Mouse (Mus musculus): ENCODE results near the gene Olfr1371. TPM values are rescaled to one million over a fixed set of nuclear protein-coding genes. Genes with fewer than 3 reads are reported as not detected.

Gene Olfr1371
- total and polyA plus RNA-seq, 3 experiments, result not detected

DNA sequence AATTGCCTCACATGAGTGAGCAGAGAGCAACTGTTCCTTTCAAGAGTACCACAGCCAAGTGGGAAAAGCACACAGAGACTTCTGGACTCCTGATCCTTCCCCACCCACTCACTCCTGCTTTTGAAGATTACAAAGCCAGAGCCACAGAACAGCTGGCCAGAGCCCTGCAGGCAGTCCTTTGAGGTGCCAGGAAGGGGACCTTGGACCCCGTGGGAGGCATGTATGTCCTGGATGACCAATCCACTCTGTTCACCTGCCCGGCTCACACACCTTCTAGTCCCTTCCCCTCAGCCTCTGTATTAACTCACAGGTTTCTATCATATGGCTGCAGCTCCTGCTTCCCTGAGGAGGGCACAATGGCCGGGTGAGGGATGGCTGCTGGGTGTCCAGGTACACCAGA lies 43.6 kb upstream of the Olfr1371 start:
- TF ChIP-seq TAL1 (IDR thresholded peaks at IDR 0.05; ENCODE audit: low read length) (no peak), ETS1 (IDR thresholded peaks at IDR 0.05; ENCODE audit: low read depth, low read length) (no peak), SIN3A (IDR thresholded peaks at IDR 0.05; ENCODE audit: low read length) (no peak), NELFE (IDR thresholded peaks at IDR 0.05; ENCODE audit: low read depth, low read length) (no peak), USF2 (IDR thresholded peaks at IDR 0.05; ENCODE audit: borderline replicate concordance in 1 of 2, insufficient read depth in 1 of 2, low read depth in 1 of 2, low read length in 2 of 2) (no peak), POLR2AphosphoS5 (IDR thresholded peaks at IDR 0.05; ENCODE audit: borderline replicate concordance, low read depth, low read length) (no peak), POLR2A (IDR thresholded peaks at IDR 0.05; ENCODE audit: control insufficient read depth in 1 of 2, insufficient read depth in 1 of 2, low read depth in 1 of 2, low read length in 2 of 2, poor library complexity in 1 of 2) (no peak), ZKSCAN1 (IDR thresholded peaks at IDR 0.05; ENCODE audit: low read depth, low read length) (no peak), ZC3H11A (IDR thresholded peaks at IDR 0.05; ENCODE audit: low read depth, low read length) (no peak), EP300 (IDR thresholded peaks at IDR 0.05; ENCODE audit: low read depth in 1 of 2, low read length in 2 of 2) (no peak), HCFC1 (IDR thresholded peaks at IDR 0.05; ENCODE audit: low read depth, low read length) (no peak), JUND (IDR thresholded peaks at IDR 0.05; ENCODE audit: low read depth, low read length) (no peak), MXI1 (IDR thresholded peaks at IDR 0.05; ENCODE audit: low read depth, low read length) (no peak), NRF1 (IDR thresholded peaks at IDR 0.05; ENCODE audit: insufficient read depth, low read depth, low read length, poor library complexity, severe bottlenecking) (no peak), CHD2 (IDR thresholded peaks at IDR 0.05; ENCODE audit: low read length) (no peak)
- H3K9ac ChIP-seq (ENCODE audit: control insufficient read depth, low read depth, low read length, poor library complexity, severe bottlenecking), result no peak overlapping the region
- no peak for DNase-seq (ENCODE audit: low read depth, low spot score)
- no peaks in the 10 kb centered on the region for H3K9me3 ChIP-seq (replicated peaks; ENCODE audit: insufficient read depth, low read length)
- H3K27ac ChIP-seq (ENCODE audit: control insufficient read depth, low read depth, low read length), result no peak overlapping the region
- no peak overlapping the region for H3K4me3 ChIP-seq (ENCODE audit: control insufficient read depth in 1 of 2, insufficient read depth in 1 of 2, low read depth in 2 of 2, low read length in 2 of 2)
- no peaks in the 10 kb centered on the region for H3K79me2 ChIP-seq (ENCODE audit: control insufficient read depth, insufficient read depth, low read length, poor library complexity)
- H3K36me3 ChIP-seq (ENCODE audit: control insufficient read depth in 1 of 2, insufficient read depth in 2 of 2, low read length in 2 of 2), result no peaks in the 10 kb centered on the region; a peak in 1 of 4 replicates
- no peaks in the 10 kb centered on the region for H3K27me3 ChIP-seq (ENCODE audit: control insufficient read depth in 1 of 2, insufficient read depth in 2 of 2, low read length in 2 of 2)
- H3K4me1 ChIP-seq (ENCODE audit: control insufficient read depth in 1 of 2, insufficient read depth in 2 of 2, low read length in 2 of 2), result peaks cover 3 to 11% of the 10 kb centered on the region in 2 experiments

DNA sequence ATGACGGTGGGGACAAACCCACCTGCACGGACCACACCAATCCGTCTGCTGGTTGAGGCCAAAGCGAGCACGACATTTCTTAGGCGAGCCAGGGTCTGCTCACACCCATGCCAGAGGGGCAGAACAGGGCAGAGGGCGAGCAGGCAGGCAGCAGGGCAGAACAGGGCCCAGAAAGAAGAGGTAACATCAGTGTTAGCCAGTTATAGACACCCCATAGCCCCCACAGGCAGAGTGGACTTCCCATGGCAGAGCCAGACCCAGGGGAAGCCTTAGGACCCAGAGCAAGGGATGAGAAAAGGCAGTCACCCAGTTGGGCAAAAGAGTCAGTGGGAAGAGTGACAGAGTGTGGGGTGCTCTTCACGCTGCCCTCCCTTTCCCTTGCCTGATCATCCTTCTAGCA lies 41.3 kb upstream of the Olfr1371 start:
- no peaks in the 10 kb centered on the region for H3K9me3 ChIP-seq (replicated peaks; ENCODE audit: insufficient read depth, low read length)
- no peaks in the 10 kb centered on the region for H3K27me3 ChIP-seq (ENCODE audit: control insufficient read depth in 1 of 2, insufficient read depth in 2 of 2, low read length in 2 of 2)
- no peak overlapping the region for H3K27ac ChIP-seq (ENCODE audit: control insufficient read depth, low read depth, low read length)
- H3K4me3 ChIP-seq (ENCODE audit: control insufficient read depth in 1 of 2, insufficient read depth in 1 of 2, low read depth in 2 of 2, low read length in 2 of 2), result no peak overlapping the region
- TF ChIP-seq MYC (IDR thresholded peaks at IDR 0.05; ENCODE audit: low read depth, low read length), result no peak
- TF ChIP-seq MAX (IDR thresholded peaks at IDR 0.05; ENCODE audit: low read length), result no peak
- no peak for TF ChIP-seq ZC3H11A (IDR thresholded peaks at IDR 0.05; ENCODE audit: low read depth, low read length)
- TF ChIP-seq MAZ (IDR thresholded peaks at IDR 0.05; ENCODE audit: low read depth, low read length), result no peak
- no peak for TF ChIP-seq CHD1 (IDR thresholded peaks at IDR 0.05; ENCODE audit: low read depth, low read length)
- 0 out of 2 replicates have a peak, but pooled peaks have one; percentile 24 for TF ChIP-seq POLR2AphosphoS2 (IDR thresholded peaks at IDR 0.05; ENCODE audit: low read length)
- H3K4me1 ChIP-seq (ENCODE audit: control insufficient read depth in 1 of 2, insufficient read depth in 2 of 2, low read length in 2 of 2), result no peaks in the 10 kb centered on the region
- no peak overlapping the region for H3K9ac ChIP-seq (ENCODE audit: control insufficient read depth, low read depth, low read length, poor library complexity, severe bottlenecking)
- no peaks in the 10 kb centered on the region for H3K36me3 ChIP-seq (ENCODE audit: control insufficient read depth in 1 of 2, insufficient read depth in 2 of 2, low read length in 2 of 2)
- H3K79me2 ChIP-seq (ENCODE audit: control insufficient read depth, insufficient read depth, low read length, poor library complexity), result no peaks in the 10 kb centered on the region
- DNase-seq (ENCODE audit: low read depth, low spot score), result no peak
